Mouse (Mus musculus) kidney, postnatal 0 days (tissue): Measurements from ENCODE around the gene Ppp1r14b. TPM values are rescaled to one million over a fixed set of nuclear protein-coding genes. Genes with fewer than 3 reads are reported as not detected.
"Not testable (repeated sequence)": the region's sequence is repeated elsewhere in the genome, so short reads cannot be mapped to it uniquely, and the experiment has no call there.

Source experiments
- ATAC-seq: fragments of 200-750 bp; cut with Nextera tagmentation; replicated peaks from 2 replicates; pipeline ENCODE4 v1.8.0; 2017; ENCODE audit warnings: low read depth, moderate number of reproducible peaks, moderate TSS enrichment, moderate library complexity; ENCODE audit not compliant: low FRiP score
- DNase-seq: peaks from one replicate; pipeline ENCODE4 v3.0.0-alpha.2; 2016; ENCODE audit warnings: low spot score
- H3K27ac ChIP-seq: fragments of 300-500 bp; sonication (generic); 2 replicates; pipeline ENCODE4 v1.5.1; 2014; ENCODE audit warnings: mild to moderate bottlenecking
- H3K27me3 ChIP-seq: fragments of 300-500 bp; sonication (generic); 2 replicates; pipeline ENCODE4 v1.6.1; 2014; ENCODE audit warnings: low read length, mixed read lengths; ENCODE audit not compliant: insufficient read depth
- H3K36me3 ChIP-seq: fragments of 300-500 bp; sonication (generic); 2 replicates; pipeline ENCODE4 v1.6.1; 2014; ENCODE audit warnings: low read length, mixed read lengths; ENCODE audit not compliant: insufficient read depth
- H3K4me1 ChIP-seq: fragments of 300-500 bp; sonication (generic); replicated peaks from 2 replicates; pipeline ENCODE4 v1.6.1; 2014; ENCODE audit warnings: antibody characterized with exemption, low read length, mixed read lengths; ENCODE audit not compliant: insufficient read depth
- H3K4me2 ChIP-seq: fragments of 300-500 bp; sonication (generic); 2 replicates; pipeline ENCODE4 v1.6.1; 2014; ENCODE audit warnings: mild to moderate bottlenecking, low read length, moderate library complexity, mixed read lengths
- H3K4me3 ChIP-seq: fragments of 300-500 bp; sonication (generic); replicated peaks from 2 replicates; pipeline ENCODE4 v1.5.1; 2014; ENCODE audit warnings: low read depth, low read length
- H3K9ac ChIP-seq: fragments of 300-500 bp; sonication (generic); 2 replicates; pipeline ENCODE4 v1.6.1; 2014; ENCODE audit warnings: low read depth, low read length
- H3K9me3 ChIP-seq: fragments of 300-500 bp; sonication (generic); replicated peaks from 2 replicates; pipeline ENCODE4 v1.6.1; 2016; ENCODE audit warnings: low read length, inconsistent platforms, mixed read lengths
- CTCF ChIP-seq: IDR thresholded peaks from 2 replicates; pipeline ENCODE4 v1.5.1; 2016; ENCODE audit warnings: antibody characterized with exemption, low read depth, mild to moderate bottlenecking, moderate library complexity
- WGBS: fragments of 180-500 bp; shearing (Covaris S2); extraction: QIAGEN DNeasy Blood & Tissue Kit; methylation state at CpG from one replicate; pipeline ENCODE4 v1.1.7; 2014; 5-methylcytosine and 5-hydroxymethylcytosine counted together
- polyA plus RNA-seq: library from polyadenylated mRNA; unstranded; fragments of >200 nt; fragmentation: Nextera tagmentation; extraction: Ambion mirVana; gene quantifications from 2 replicates; pipeline ENCODE4 v1.2.1, GENCODE M21; 2015

Ppp1r14b gene
- polyA plus RNA-seq, 1 experiment from 2014 or later, result 174 TPM

DNA sequence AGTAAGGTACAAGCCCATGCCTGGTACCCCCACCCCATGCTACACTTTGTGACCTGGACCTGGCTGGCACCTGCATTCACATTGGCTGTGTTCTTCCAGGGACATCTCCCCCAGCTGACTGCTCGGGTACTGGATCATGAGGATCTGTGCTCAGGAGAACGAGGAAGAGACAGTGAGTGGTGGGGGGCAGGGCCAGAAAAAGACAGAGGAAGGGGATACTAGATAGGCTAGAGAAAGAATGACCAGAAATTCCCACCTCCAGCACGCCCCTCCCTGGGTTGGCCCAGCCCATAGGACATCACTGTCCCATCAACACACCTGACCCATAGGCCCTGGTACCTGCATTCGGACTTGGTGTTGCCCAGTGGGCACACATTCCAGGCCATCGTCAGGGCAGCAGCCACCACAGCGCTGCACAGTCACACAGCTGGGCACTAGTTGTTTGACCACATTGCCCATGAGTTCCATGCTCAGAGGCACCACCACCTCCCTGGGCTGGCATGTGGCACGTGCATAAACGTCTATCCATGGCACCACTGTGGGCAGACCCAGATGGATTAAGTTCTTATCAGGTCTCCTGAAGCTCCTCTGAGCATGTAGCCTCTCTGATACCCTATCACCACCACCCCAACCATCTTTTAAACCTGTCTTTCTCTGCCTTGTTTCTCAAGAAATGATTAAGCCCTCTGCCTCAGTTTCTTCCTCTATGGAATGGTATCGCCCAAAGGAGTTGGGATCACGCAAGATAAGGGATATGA, 11.4 kb downstream of the Ppp1r14b start:
- peaks cover 18% of the 10 kb centered on the region; the same call in 1 of the 2 replicates for H3K36me3 ChIP-seq
- TF ChIP-seq CTCF, result no peak
- DNase-seq (no peak), ATAC-seq (no peak)
- H3K9ac ChIP-seq, result peak overlapping the region; percentile 86; the same call in 1 of the 2 replicates
- no peaks in the 10 kb centered on the region for H3K9me3 ChIP-seq
- H3K27me3 ChIP-seq, result no peaks in the 10 kb centered on the region
- peak overlapping the region; percentile 87 for H3K4me2 ChIP-seq
- WGBS, result 81% methylated on average over 10 of the region's 10 CpGs
- peaks cover 12% of the 10 kb centered on the region for H3K4me1 ChIP-seq
- H3K27ac ChIP-seq, result no peak overlapping the region
- H3K4me3 ChIP-seq, result peak overlapping the region; percentile 82; the same call in 1 of the 2 replicates

DNA sequence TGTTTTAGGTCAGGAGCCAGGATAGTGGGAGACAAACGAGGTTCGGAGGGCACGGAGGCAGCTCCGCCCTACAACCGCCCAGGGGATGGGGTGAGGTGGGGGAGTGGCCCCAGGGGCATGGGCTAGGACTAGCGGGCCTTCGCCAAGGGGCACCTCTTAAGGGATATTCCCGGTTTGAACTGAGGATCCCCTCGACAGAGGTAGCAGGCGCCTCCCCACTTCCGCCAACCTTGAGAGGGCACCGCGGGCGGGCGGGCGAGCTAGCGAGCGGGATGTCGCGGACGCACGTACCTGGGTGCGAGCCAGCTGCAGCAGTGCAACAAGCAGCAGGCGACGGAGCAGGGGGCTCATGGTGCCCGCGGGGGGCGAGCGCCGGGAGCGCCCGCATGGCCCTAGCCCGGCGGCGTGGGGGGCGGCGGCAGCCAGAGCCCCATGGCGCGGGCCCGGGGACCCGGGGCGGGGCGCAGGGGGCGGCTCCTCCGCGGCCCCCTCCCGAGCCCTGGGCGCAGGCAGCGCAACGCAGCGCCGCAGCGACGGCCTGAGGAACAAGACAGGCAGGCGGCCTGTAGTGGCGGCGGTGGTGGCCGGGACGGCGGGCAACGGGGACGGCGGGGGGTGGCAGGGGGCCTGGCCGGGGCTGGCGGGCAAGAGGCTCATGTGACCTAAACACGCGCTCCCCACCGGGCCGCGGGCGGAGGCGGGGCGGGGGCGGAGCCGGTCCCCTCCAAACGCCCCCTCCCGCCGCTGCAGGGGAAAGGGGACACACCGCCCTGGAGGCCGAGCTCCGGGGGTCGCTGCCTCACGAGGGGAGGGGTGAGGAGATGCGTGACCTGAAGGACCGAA, 12.5 kb downstream of the Ppp1r14b start, which contains the start of gene Vegfb:
Gene Vegfb (minus strand): TSS at position 591 of the 843 bp plus-strand sequence.
- Histone ChIP-seq H3K9me3 (no peaks in the 10 kb centered on the region), H3K27me3 (no peaks in the 10 kb centered on the region), H3K4me2 (peak within 1 kb of the TSS; percentile 87), H3K36me3 (peaks cover 16% of the 10 kb centered on the region; the same call in 1 of the 2 replicates), H3K4me3 (peak within 1 kb of the TSS; percentile 82), H3K9ac (peak within 1 kb of the TSS; percentile 86), H3K4me1 (peaks cover 17% of the 10 kb centered on the region), H3K27ac (peak within 1 kb of the TSS; percentile 85)
- ATAC-seq (peak; percentile 33), DNase-seq (peak; percentile 46)
- 1% methylated on average over 69 of the region's 85 CpGs for WGBS
- no peak for TF ChIP-seq CTCF

DNA sequence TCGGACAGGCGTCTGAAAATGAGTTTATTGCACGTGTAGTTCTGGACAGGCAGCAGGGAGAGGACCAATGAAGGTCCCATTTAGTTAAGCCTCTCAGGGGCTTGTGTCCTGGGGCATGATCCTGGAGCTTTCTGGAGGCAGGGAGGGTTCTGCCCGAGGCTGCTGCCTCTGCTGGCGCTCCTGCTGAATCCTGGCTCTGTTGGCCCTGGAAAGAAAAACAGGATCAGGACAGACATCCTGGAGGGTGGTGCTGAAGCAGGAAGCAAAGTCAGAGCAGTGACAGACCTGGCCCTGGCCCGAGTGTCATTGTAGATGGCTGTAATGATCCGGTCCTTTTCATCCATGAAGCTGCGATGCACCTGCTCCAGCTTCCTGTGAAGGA, 13.1 kb downstream of the Ppp1r14b start:
- Histone ChIP-seq H3K9ac (peak overlapping the region; percentile 86), H3K4me3 (peak overlapping the region; percentile 82), H3K4me2 (peak overlapping the region; percentile 87), H3K27me3 (no peaks in the 10 kb centered on the region), H3K9me3 (no peaks in the 10 kb centered on the region), H3K4me1 (peaks cover 20% of the 10 kb centered on the region), H3K27ac (peak overlapping the region; percentile 85), H3K36me3 (peaks cover 10% of the 10 kb centered on the region; the same call in 1 of the 2 replicates)
- ATAC-seq, result no peak
- no peak for DNase-seq
- 2% methylated on average over 8 of the region's 8 CpGs for WGBS
- no peak for TF ChIP-seq CTCF

DNA sequence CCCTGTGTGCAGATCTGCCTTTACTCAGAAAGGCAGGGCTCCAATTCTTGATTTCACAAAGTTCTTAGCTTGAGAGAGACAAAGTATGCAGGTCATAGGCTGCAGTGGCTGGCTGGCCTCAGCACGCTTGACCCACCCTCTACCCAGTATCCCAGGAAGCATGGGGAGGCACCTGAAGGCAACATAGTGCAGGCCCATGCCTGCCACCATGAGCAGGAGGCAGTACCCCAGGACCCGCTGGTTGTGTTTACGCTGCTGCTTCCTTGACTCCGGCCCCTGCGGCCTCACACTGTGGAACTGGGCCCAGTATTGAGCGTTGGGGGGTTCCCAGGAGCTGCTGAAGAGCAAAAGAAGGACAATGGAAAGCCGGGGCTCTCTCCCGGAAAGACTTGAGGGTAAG, 14.5 kb downstream of the Ppp1r14b start:
- Histone ChIP-seq H3K27ac (no peak overlapping the region), H3K9ac (no peak overlapping the region), H3K4me3 (no peak overlapping the region), H3K4me1 (peaks cover 24% of the 10 kb centered on the region), H3K4me2 (no peak overlapping the region), H3K27me3 (no peaks in the 10 kb centered on the region), H3K36me3 (peaks cover 4% of the 10 kb centered on the region; the same call in 1 of the 2 replicates), H3K9me3 (no peaks in the 10 kb centered on the region)
- no peak for TF ChIP-seq CTCF
- DNase-seq, result no peak
- WGBS, result 89% methylated on average over 8 of the region's 8 CpGs
- ATAC-seq, result no peak

DNA sequence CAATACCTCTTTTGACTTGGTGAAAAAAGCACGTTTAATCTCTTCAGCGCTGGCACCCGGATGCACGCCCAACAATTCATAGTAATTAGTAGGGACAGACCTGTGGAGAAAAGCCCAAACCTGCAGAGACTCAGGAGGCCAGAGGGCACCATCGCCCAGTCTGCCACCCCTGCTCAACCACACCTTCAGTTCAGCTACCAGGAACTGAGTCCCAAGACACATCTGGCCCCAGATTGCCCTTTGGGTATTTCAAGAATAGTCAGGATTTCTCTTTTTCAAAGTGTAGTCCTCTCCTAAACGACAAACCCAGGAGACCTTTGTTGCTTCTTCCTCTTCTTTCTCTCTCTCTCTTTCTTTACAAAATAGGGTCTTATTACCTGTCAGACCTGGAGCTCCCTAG, 15.9 kb downstream of the Ppp1r14b start:
- no peak for ATAC-seq

DNA sequence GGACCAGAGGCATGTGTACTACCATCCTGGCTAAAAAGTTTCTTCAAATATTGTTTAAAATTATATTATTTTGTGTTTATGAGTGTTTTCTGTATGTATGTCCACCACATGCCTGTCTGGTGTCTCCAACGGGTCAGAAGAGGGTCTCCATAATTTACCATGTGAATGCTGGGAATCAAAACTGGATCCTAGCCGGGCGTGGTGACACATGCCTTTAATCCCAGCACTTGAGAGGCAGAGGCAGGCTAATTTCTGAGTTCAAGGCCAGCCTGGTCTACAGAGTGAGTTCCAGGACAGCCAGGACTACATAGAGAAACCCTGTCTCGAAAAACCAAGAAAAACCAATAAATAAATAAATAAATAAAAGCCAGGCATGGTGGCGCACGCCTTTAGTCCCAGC, 16.4 kb downstream of the Ppp1r14b start:
- not testable (repeated sequence) for H3K4me2 ChIP-seq, ATAC-seq, H3K4me3 ChIP-seq, H3K27ac ChIP-seq, H3K9ac ChIP-seq, H3K36me3 ChIP-seq, DNase-seq, H3K9me3 ChIP-seq, H3K27me3 ChIP-seq
- peaks cover 29% of the 10 kb centered on the region for H3K4me1 ChIP-seq
- WGBS, result 94% methylated on average over 6 of the region's 6 CpGs

More for the DNA sequence above, 15.9 kb downstream of the Ppp1r14b start:
- Histone ChIP-seq H3K27me3 (no peaks in the 10 kb centered on the region), H3K27ac (no peak overlapping the region), H3K9ac (no peak overlapping the region), H3K4me3 (no peak overlapping the region), H3K4me1 (peaks cover 33% of the 10 kb centered on the region), H3K36me3 (no peaks in the 10 kb centered on the region), H3K9me3 (no peaks in the 10 kb centered on the region), H3K4me2 (no peak overlapping the region)
- no peak for DNase-seq
- WGBS, result 89% methylated on average over 6 of the region's 6 CpGs
- TF ChIP-seq CTCF, result no peak
